12 mouse cellular contexts compared by ENCODE assay signal in the genomic region with DNA sequence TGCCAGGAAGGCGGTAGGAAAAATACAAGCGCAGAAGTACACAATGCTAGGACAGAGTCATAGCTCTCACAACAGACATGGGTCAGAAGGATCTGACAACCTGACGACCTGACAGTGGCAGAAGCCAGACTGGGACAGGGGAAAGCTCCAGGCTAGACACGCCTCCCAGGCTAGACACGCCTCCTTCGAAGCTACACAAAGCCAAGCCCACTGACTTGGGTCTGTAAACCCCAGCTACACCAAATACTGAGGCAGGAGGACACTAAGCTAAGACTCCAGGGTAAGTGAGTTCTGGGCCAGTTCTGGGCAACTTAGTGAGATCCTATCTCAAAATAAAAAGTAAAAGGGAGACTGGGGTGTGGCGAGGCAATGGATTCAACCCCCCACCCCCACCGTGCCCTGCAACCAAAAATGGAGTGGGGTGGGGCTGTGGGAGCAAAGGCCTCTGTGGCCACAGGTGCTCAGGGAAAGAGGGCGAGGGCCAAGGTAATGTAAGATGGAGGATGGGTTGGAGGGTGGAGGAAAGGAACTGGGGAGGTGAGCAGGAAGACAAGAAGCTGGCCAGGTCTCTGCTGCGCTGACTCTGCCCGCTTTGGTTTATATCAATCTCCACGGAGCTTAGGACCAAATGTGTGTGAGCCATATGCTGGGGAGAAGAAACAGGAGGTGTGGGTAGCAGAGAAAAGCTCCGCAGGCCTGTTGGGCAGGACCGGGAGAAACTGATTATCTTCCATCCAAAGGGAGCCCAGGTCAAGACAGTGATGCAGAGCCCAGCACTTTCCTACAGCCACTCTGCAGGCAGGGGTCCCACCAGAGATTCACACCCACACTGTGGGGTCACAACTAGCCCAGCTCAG. TPM values are rescaled to one million over a fixed set of nuclear protein-coding genes. Genes with fewer than 3 reads are reported as not detected.
DNase-seq lines count a peak whose midpoint lies in the region; ATAC-seq and TF ChIP-seq lines count a peak whose summit lies in the region.
"Had no signal": no experiment of that assay in that cellular context is flagged by ENCODE, and none has a peak within 500 bp of the region (broad histone marks: within the 10 kb centered on the region; RNA-seq: fewer than 3 reads in every experiment).

No protein-coding gene starts in this region.

- peaks cover 69% of the 10 kb centered on the region for H3K4me1 ChIP-seq in midbrain, embryonic 11.5 days (ENCODE audit: control insufficient read depth, insufficient read depth, low read length)
- peaks cover 2% of the 10 kb centered on the region; the same call in 1 of the 2 replicates for H3K4me1 ChIP-seq in midbrain, postnatal 0 days (ENCODE audit: insufficient read depth, low read length)
- peaks cover 72% of the 10 kb centered on the region for H3K4me1 ChIP-seq in forebrain, embryonic 12.5 days
- H3K4me1 ChIP-seq in intestine, embryonic 14.5 days (replicated peaks; ENCODE audit: control insufficient read depth, insufficient read depth, low read length) = peaks cover 17% of the 10 kb centered on the region
- peaks cover 22% of the 10 kb centered on the region for H3K4me1 ChIP-seq in stomach, embryonic 14.5 days (ENCODE audit: control insufficient read depth, insufficient read depth, low read length)
- H3K4me1 ChIP-seq in heart, embryonic 12.5 days (replicated peaks) = peaks cover 38% of the 10 kb centered on the region

- 35% methylated on average over 14 of the region's 14 CpGs for WGBS in midbrain, embryonic 11.5 days
- WGBS in midbrain, postnatal 0 days = 47% methylated on average over 14 of the region's 14 CpGs
- 47% methylated on average over 14 of the region's 14 CpGs for WGBS in forebrain, embryonic 12.5 days
- 45% methylated on average over 14 of the region's 14 CpGs for WGBS in intestine, embryonic 14.5 days
- 45% methylated on average over 14 of the region's 14 CpGs for WGBS in stomach, embryonic 14.5 days
- WGBS in heart, embryonic 12.5 days = 46% methylated on average over 14 of the region's 14 CpGs

- no peaks in the 10 kb centered on the region for H3K9me3 ChIP-seq in midbrain, embryonic 11.5 days (ENCODE audit: control insufficient read depth, low read length)
- H3K9me3 ChIP-seq in midbrain, postnatal 0 days (ENCODE audit: low read length) = no peaks in the 10 kb centered on the region
- no peaks in the 10 kb centered on the region for H3K9me3 ChIP-seq in forebrain, embryonic 12.5 days
- 0 out of 2 replicates have a peak, but pooled peaks cover 3% of the 10 kb centered on the region for H3K9me3 ChIP-seq in intestine, embryonic 14.5 days (ENCODE audit: control insufficient read depth, low read length)
- H3K9me3 ChIP-seq in stomach, embryonic 14.5 days (ENCODE audit: control insufficient read depth, low read depth, low read length) = no peaks in the 10 kb centered on the region
- H3K9me3 ChIP-seq in heart, embryonic 12.5 days (replicated peaks) = no peaks in the 10 kb centered on the region

- peak overlapping the region; percentile 14 for H3K4me2 ChIP-seq in midbrain, embryonic 11.5 days
- no peak overlapping the region for H3K4me2 ChIP-seq in midbrain, postnatal 0 days (ENCODE audit: low read depth, low read length, poor library complexity, severe bottlenecking)
- peak overlapping the region; percentile 19; the same call in 1 of the 2 replicates for H3K4me2 ChIP-seq in forebrain, embryonic 12.5 days
- H3K4me2 ChIP-seq in intestine, embryonic 14.5 days (ENCODE audit: low read length) = peak overlapping the region; percentile 1; the same call in 1 of the 2 replicates
- no peak overlapping the region for H3K4me2 ChIP-seq in stomach, embryonic 14.5 days (replicated peaks; ENCODE audit: low read depth, low read length)
- H3K4me2 ChIP-seq in heart, embryonic 12.5 days = no peak overlapping the region

- no peaks in the 10 kb centered on the region for H3K36me3 ChIP-seq in midbrain, embryonic 11.5 days (ENCODE audit: control insufficient read depth, insufficient read depth, low read length)
- no peaks in the 10 kb centered on the region for H3K36me3 ChIP-seq in midbrain, postnatal 0 days (ENCODE audit: insufficient read depth, low read length)
- H3K36me3 ChIP-seq in forebrain, embryonic 12.5 days (replicated peaks) = no peaks in the 10 kb centered on the region
- H3K36me3 ChIP-seq in intestine, embryonic 14.5 days (ENCODE audit: control insufficient read depth, insufficient read depth, low read length) = no peaks in the 10 kb centered on the region
- no peaks in the 10 kb centered on the region for H3K36me3 ChIP-seq in stomach, embryonic 14.5 days (ENCODE audit: control insufficient read depth, insufficient read depth, low read length)
- H3K36me3 ChIP-seq in heart, embryonic 12.5 days = no peaks in the 10 kb centered on the region

- no peak for TF ChIP-seq CTCF in midbrain, postnatal 0 days (IDR thresholded peaks at IDR 0.05)

- no peaks in the 10 kb centered on the region for H3K27me3 ChIP-seq in midbrain, embryonic 11.5 days (ENCODE audit: control insufficient read depth, insufficient read depth, low read length)
- H3K27me3 ChIP-seq in midbrain, postnatal 0 days (ENCODE audit: insufficient read depth, low read length) = no peaks in the 10 kb centered on the region
- H3K27me3 ChIP-seq in forebrain, embryonic 12.5 days = no peaks in the 10 kb centered on the region
- H3K27me3 ChIP-seq in intestine, embryonic 14.5 days (replicated peaks; ENCODE audit: control insufficient read depth, insufficient read depth, low read length) = no peaks in the 10 kb centered on the region
- no peaks in the 10 kb centered on the region for H3K27me3 ChIP-seq in stomach, embryonic 14.5 days (ENCODE audit: control insufficient read depth, insufficient read depth, low read length)
- no peaks in the 10 kb centered on the region for H3K27me3 ChIP-seq in heart, embryonic 12.5 days (replicated peaks)

- peak overlapping the region; percentile 37; the same call in 1 of the 2 replicates for H3K27ac ChIP-seq in midbrain, embryonic 11.5 days (ENCODE audit: low read depth, low read length)
- H3K27ac ChIP-seq in midbrain, postnatal 0 days (ENCODE audit: low read depth, low read length) = no peak overlapping the region
- peak overlapping the region; percentile 66 for H3K27ac ChIP-seq in forebrain, embryonic 12.5 days
- H3K27ac ChIP-seq in intestine, embryonic 14.5 days (ENCODE audit: low read depth) = no peak overlapping the region
- no peak overlapping the region for H3K27ac ChIP-seq in stomach, embryonic 14.5 days (ENCODE audit: low read length)
- no peak overlapping the region for H3K27ac ChIP-seq in heart, embryonic 12.5 days (ENCODE audit: poor library complexity, severe bottlenecking)

- H3K4me3 ChIP-seq in midbrain, embryonic 11.5 days (ENCODE audit: low read depth, low read length) = no peak overlapping the region
- H3K4me3 ChIP-seq in midbrain, postnatal 0 days (ENCODE audit: low read depth, low read length) = no peak overlapping the region
- no peak overlapping the region for H3K4me3 ChIP-seq in forebrain, embryonic 12.5 days (replicated peaks)
- H3K4me3 ChIP-seq in intestine, embryonic 14.5 days (ENCODE audit: low read depth, low read length) = no peak overlapping the region
- no peak overlapping the region for H3K4me3 ChIP-seq in stomach, embryonic 14.5 days (ENCODE audit: low read depth, low read length)
- H3K4me3 ChIP-seq in heart, embryonic 12.5 days = no peak overlapping the region

- no peak for DNase-seq in midbrain, embryonic 11.5 days (ENCODE audit: low spot score, missing footprints)
- DNase-seq in midbrain, postnatal 0 days (ENCODE audit: low spot score) = no peak
- no peak for DNase-seq in intestine, embryonic 14.5 days (ENCODE audit: low spot score)
- DNase-seq in ovary, postnatal 10 days (ENCODE audit: low spot score) = no peak
- DNase-seq in urinary bladder, postnatal 14 days (ENCODE audit: low spot score) = no peak
- DNase-seq: adrenal gland, adult 8-10 months; cerebellum, adult 8-10 months; kidney, adult 11 months; liver, postnatal 0 days had no signal

- peak overlapping the region; percentile 41; the same call in 1 of the 2 replicates for H3K9ac ChIP-seq in midbrain, embryonic 11.5 days (ENCODE audit: low read length)
- no peak overlapping the region for H3K9ac ChIP-seq in midbrain, postnatal 0 days (replicated peaks; ENCODE audit: low read length, poor library complexity, severe bottlenecking)
- 0 out of 2 replicates have a peak overlapping the region, but pooled peaks have one; percentile 4 for H3K9ac ChIP-seq in forebrain, embryonic 12.5 days
- H3K9ac ChIP-seq in intestine, embryonic 14.5 days (ENCODE audit: low read length) = no peak overlapping the region
- no peak overlapping the region for H3K9ac ChIP-seq in stomach, embryonic 14.5 days (replicated peaks; ENCODE audit: low read depth, low read length)
- H3K9ac ChIP-seq in heart, embryonic 12.5 days = no peak overlapping the region
- H3K9ac ChIP-seq: liver, postnatal 0 days had no signal

- no peak for ATAC-seq in midbrain, embryonic 11.5 days (ENCODE audit: low FRiP score)
- ATAC-seq in midbrain, postnatal 0 days (ENCODE audit: low FRiP score) = no peak
- no peak for ATAC-seq in forebrain, embryonic 12.5 days (ENCODE audit: low FRiP score)
- ATAC-seq in intestine, embryonic 14.5 days (replicated peaks; ENCODE audit: low FRiP score, low TSS enrichment, low read depth) = 0 out of 2 replicates have a peak, but pooled peaks have one; percentile 24
- peak; percentile 20; the same call in 1 of the 2 replicates for ATAC-seq in stomach, embryonic 14.5 days (ENCODE audit: insufficient number of reproducible peaks, insufficient read depth, low FRiP score, low read depth)
- no peak for ATAC-seq in heart, embryonic 12.5 days (ENCODE audit: insufficient number of reproducible peaks, low FRiP score)

RNA-seq across cellular contexts. Expression of gene Prex1, which starts 37.8 kb away (rescaled TPM):
- polyA plus RNA-seq in midbrain, embryonic 11.5 days (2014; fragmentation: Nextera tagmentation; extraction: Ambion mirVana) = 16.5 and 19.8 TPM in 2 replicates
- total RNA-seq in midbrain, postnatal 0 days (2014; rRNA removed) = 37.1 and 53.8 TPM in 2 replicates
- polyA plus RNA-seq in midbrain, postnatal 0 days (2015; fragmentation: Nextera tagmentation; extraction: Ambion mirVana) = 17.4 and 18.0 TPM in 2 replicates
- polyA plus RNA-seq in forebrain, embryonic 12.5 days (2016; fragmentation: Nextera tagmentation; extraction: Ambion mirVana) = 29.9 and 30.7 TPM in 2 replicates
- polyA plus RNA-seq in intestine, embryonic 14.5 days (2014; fragmentation: Nextera tagmentation; extraction: Ambion mirVana) = 11.3 and 13.6 TPM in 2 replicates
- polyA plus RNA-seq in stomach, embryonic 14.5 days (2014; fragmentation: Nextera tagmentation; extraction: Ambion mirVana) = 9.1 and 10.4 TPM in 2 replicates
- 12.0 and 13.6 TPM in 2 replicates for polyA plus RNA-seq in heart, embryonic 12.5 days (2016; fragmentation: Nextera tagmentation; extraction: Ambion mirVana)

Comparison
In these comparisons a context has a peak if more than half of its experiments do, and no peak if none do; other contexts are left out.
1. H3K27ac ChIP-seq: peak in midbrain, embryonic 11.5 days (single experiment) and forebrain, embryonic 12.5 days (single experiment); none in midbrain, postnatal 0 days (single experiment), intestine, embryonic 14.5 days (single experiment), stomach, embryonic 14.5 days (single experiment) and heart, embryonic 12.5 days (single experiment).
2. H3K4me2 ChIP-seq: peak in midbrain, embryonic 11.5 days (single experiment), forebrain, embryonic 12.5 days (single experiment) and intestine, embryonic 14.5 days (single experiment); none in midbrain, postnatal 0 days (single experiment), stomach, embryonic 14.5 days (single experiment) and heart, embryonic 12.5 days (single experiment).
3. H3K9ac ChIP-seq: peak in midbrain, embryonic 11.5 days (single experiment) and forebrain, embryonic 12.5 days (single experiment); none in midbrain, postnatal 0 days (single experiment), intestine, embryonic 14.5 days (single experiment), stomach, embryonic 14.5 days (single experiment) and heart, embryonic 12.5 days (single experiment).
4. ATAC-seq: peak in intestine, embryonic 14.5 days (single experiment) and stomach, embryonic 14.5 days (single experiment); none in midbrain, embryonic 11.5 days (single experiment), midbrain, postnatal 0 days (single experiment), forebrain, embryonic 12.5 days (single experiment) and heart, embryonic 12.5 days (single experiment).